Mouse (Mus musculus): ENCODE measurements around the gene Slc25a21. TPM values are rescaled to one million over a fixed set of nuclear protein-coding genes. Genes with fewer than 3 reads are reported as not detected.

The Slc25a21 gene
- polyA plus RNA-seq, 1 experiment from 2014 or later, result 5.1 TPM

GRCm38 (mm10) chr12:56698191-56698980 is 498.9 kb downstream of the Slc25a21 start:
- ATAC-seq (replicated peaks; ENCODE audit: low FRiP score, low read depth), result no peak
- H3K9me3 ChIP-seq (replicated peaks; ENCODE audit: low read length), result no peaks in the 10 kb centered on the region
- H3K27me3 ChIP-seq (ENCODE audit: insufficient read depth, low read length), result peaks cover 84% of the 10 kb centered on the region
- TF ChIP-seq CTCF (IDR thresholded peaks at IDR 0.05; ENCODE audit: low read depth), result no peak
- 8% methylated on average over 8 of the region's 8 CpGs for WGBS
- H3K4me1 ChIP-seq (replicated peaks; ENCODE audit: insufficient read depth, low read length), result peaks cover 20% of the 10 kb centered on the region
- H3K27ac ChIP-seq, result no peak overlapping the region
- no peak overlapping the region for H3K4me3 ChIP-seq (replicated peaks; ENCODE audit: low read depth, low read length)
- DNase-seq (ENCODE audit: low spot score), result no peak
- no peak overlapping the region for H3K4me2 ChIP-seq (ENCODE audit: low read length)
- H3K9ac ChIP-seq (ENCODE audit: low read depth, low read length), result no peak overlapping the region
- H3K36me3 ChIP-seq (ENCODE audit: insufficient read depth, low read length), result no peaks in the 10 kb centered on the region

- ATAC-seq (replicated peaks; ENCODE audit: low FRiP score, low read depth), result no peak
- Histone ChIP-seq H3K27me3 (ENCODE audit: insufficient read depth, low read length) (peaks cover 87% of the 10 kb centered on the region), H3K9me3 (replicated peaks; ENCODE audit: low read length) (no peaks in the 10 kb centered on the region), H3K27ac (no peak overlapping the region), H3K4me1 (replicated peaks; ENCODE audit: insufficient read depth, low read length) (peaks cover 20% of the 10 kb centered on the region), H3K9ac (ENCODE audit: low read depth, low read length) (no peak overlapping the region), H3K4me2 (ENCODE audit: low read length) (0 out of 2 replicates have a peak overlapping the region, but pooled peaks have one; percentile 31), H3K36me3 (ENCODE audit: insufficient read depth, low read length) (no peaks in the 10 kb centered on the region), H3K4me3 (replicated peaks; ENCODE audit: low read depth, low read length) (no peak overlapping the region)
- WGBS, result 2% methylated on average over 12 of the region's 12 CpGs
- no peak for TF ChIP-seq CTCF (IDR thresholded peaks at IDR 0.05; ENCODE audit: low read depth)
- DNase-seq (ENCODE audit: low spot score), result no peak
Observed at GRCm38 (mm10) chr12:56697785-56698184, 499.5 kb downstream of the Slc25a21 start.

- DNase-seq (ENCODE audit: low spot score), result no peak
- 2% methylated on average over 36 of the region's 36 CpGs for WGBS
- H3K9ac ChIP-seq (ENCODE audit: low read depth, low read length), result no peak overlapping the region
Observed at GRCm38 (mm10) chr12:56697011-56697740, 500.1 kb downstream of the Slc25a21 start.

GRCm38 (mm10) chr12:56696174-56697010 is 500.9 kb downstream of the Slc25a21 start:
- Histone ChIP-seq H3K4me2 (ENCODE audit: low read length) (peak overlapping the region; percentile 55), H3K4me3 (replicated peaks; ENCODE audit: low read depth, low read length) (peak overlapping the region; percentile 30), H3K9me3 (replicated peaks; ENCODE audit: low read length) (no peaks in the 10 kb centered on the region), H3K27ac (no peak overlapping the region), H3K36me3 (ENCODE audit: insufficient read depth, low read length) (no peaks in the 10 kb centered on the region), H3K4me1 (replicated peaks; ENCODE audit: insufficient read depth, low read length) (peaks cover 20% of the 10 kb centered on the region), H3K27me3 (ENCODE audit: insufficient read depth, low read length) (peaks cover 89% of the 10 kb centered on the region), H3K9ac (ENCODE audit: low read depth, low read length) (no peak overlapping the region)
- 1% methylated on average over 57 of the region's 57 CpGs for WGBS
- no peak for TF ChIP-seq CTCF (IDR thresholded peaks at IDR 0.05; ENCODE audit: low read depth)
- ATAC-seq (replicated peaks; ENCODE audit: low FRiP score, low read depth), result no peak
- no peak for DNase-seq (ENCODE audit: low spot score)

More at GRCm38 (mm10) chr12:56697011-56697740, 500.1 kb downstream of the Slc25a21 start:
- no peak for TF ChIP-seq CTCF (IDR thresholded peaks at IDR 0.05; ENCODE audit: low read depth)
- Histone ChIP-seq H3K27me3 (ENCODE audit: insufficient read depth, low read length) (peaks cover 87% of the 10 kb centered on the region), H3K4me1 (replicated peaks; ENCODE audit: insufficient read depth, low read length) (peaks cover 20% of the 10 kb centered on the region), H3K36me3 (ENCODE audit: insufficient read depth, low read length) (no peaks in the 10 kb centered on the region), H3K27ac (no peak overlapping the region), H3K4me3 (replicated peaks; ENCODE audit: low read depth, low read length) (no peak overlapping the region), H3K4me2 (ENCODE audit: low read length) (peak overlapping the region; percentile 55), H3K9me3 (replicated peaks; ENCODE audit: low read length) (no peaks in the 10 kb centered on the region)
- no peak for ATAC-seq (replicated peaks; ENCODE audit: low FRiP score, low read depth)

GRCm38 (mm10) chr12:56695358-56696173 is 501.7 kb downstream of the Slc25a21 start:
- no peaks in the 10 kb centered on the region for H3K9me3 ChIP-seq (replicated peaks; ENCODE audit: low read length)

More at GRCm38 (mm10) chr12:56695358-56696173, 501.7 kb downstream of the Slc25a21 start:
- Histone ChIP-seq H3K4me2 (ENCODE audit: low read length) (peak overlapping the region; percentile 55), H3K27ac (no peak overlapping the region), H3K36me3 (ENCODE audit: insufficient read depth, low read length) (no peaks in the 10 kb centered on the region), H3K9ac (ENCODE audit: low read depth, low read length) (no peak overlapping the region), H3K4me1 (replicated peaks; ENCODE audit: insufficient read depth, low read length) (peaks cover 20% of the 10 kb centered on the region), H3K4me3 (replicated peaks; ENCODE audit: low read depth, low read length) (peak overlapping the region; percentile 30), H3K27me3 (ENCODE audit: insufficient read depth, low read length) (peaks cover 89% of the 10 kb centered on the region)
- peak; percentile 78 for DNase-seq (ENCODE audit: low spot score)
- TF ChIP-seq CTCF (IDR thresholded peaks at IDR 0.05; ENCODE audit: low read depth), result no peak
- WGBS, result 1% methylated on average over 40 of the region's 41 CpGs
- peak; percentile 93 for ATAC-seq (replicated peaks; ENCODE audit: low FRiP score, low read depth)

All from kidney, postnatal 0 days (tissue).